In genomic region chr15:78923585-78923984, GRCm38 (mm10) we compare ENCODE assay signal across 9 mouse cellular contexts. TPM values are rescaled to one million over a fixed set of nuclear protein-coding genes. Genes with fewer than 3 reads are reported as not detected.
DNase-seq lines count a peak whose midpoint lies in the region; ATAC-seq and TF ChIP-seq lines count a peak whose summit lies in the region.
"Had no signal": no experiment of that assay in that cellular context is flagged by ENCODE, and none has a peak within 500 bp of the region (broad histone marks: within the 10 kb centered on the region; RNA-seq: fewer than 3 reads in every experiment).

No protein-coding gene starts in this region.

- no peak overlapping the region for H3K4me3 ChIP-seq in testis, adult 2 months (ENCODE audit: control insufficient read depth, low read depth, low read length)
- no peak overlapping the region for H3K4me3 ChIP-seq in embryonic facial prominence, embryonic 15.5 days (replicated peaks)
- H3K4me3 ChIP-seq in forebrain, embryonic 14.5 days (ENCODE audit: low read depth, low read length) = no peak overlapping the region

- TF ChIP-seq CTCF in testis, adult 2 months (IDR thresholded peaks at IDR 0.05; ENCODE audit: control insufficient read depth, insufficient read depth, insufficient replicate concordance, low read depth, low read length) = no peak

- H3K27ac ChIP-seq in testis, adult 2 months (ENCODE audit: control insufficient read depth, insufficient read depth, low read depth, low read length) = no peak overlapping the region
- H3K27ac ChIP-seq in embryonic facial prominence, embryonic 15.5 days (replicated peaks) = peak overlapping the region; percentile 66; the same call in 1 of the 2 replicates
- no peak overlapping the region for H3K27ac ChIP-seq in forebrain, embryonic 14.5 days (ENCODE audit: low read depth, low read length)

- no peaks in the 10 kb centered on the region for H3K27me3 ChIP-seq in testis, adult 2 months (ENCODE audit: control insufficient read depth, insufficient read depth, low read length)
- no peaks in the 10 kb centered on the region for H3K27me3 ChIP-seq in embryonic facial prominence, embryonic 15.5 days
- H3K27me3 ChIP-seq in forebrain, embryonic 14.5 days (replicated peaks; ENCODE audit: control insufficient read depth, insufficient read depth, low read length) = no peaks in the 10 kb centered on the region

- no peak overlapping the region for H3K4me2 ChIP-seq in embryonic facial prominence, embryonic 15.5 days (replicated peaks)
- no peak overlapping the region for H3K4me2 ChIP-seq in forebrain, embryonic 14.5 days (ENCODE audit: low read length)

- ATAC-seq in embryonic facial prominence, embryonic 15.5 days (ENCODE audit: insufficient number of reproducible peaks, low FRiP score, low TSS enrichment, low read depth) = no peak
- peak; percentile 60 for ATAC-seq in megakaryocyte, adult 5-6 weeks (ENCODE audit: poor library complexity, severe bottlenecking)
- ATAC-seq in forebrain, embryonic 14.5 days = no peak

- no peaks in the 10 kb centered on the region for H3K36me3 ChIP-seq in testis, adult 2 months (ENCODE audit: control insufficient read depth, insufficient read depth, low read length)
- H3K36me3 ChIP-seq in embryonic facial prominence, embryonic 15.5 days = peaks cover 7% of the 10 kb centered on the region
- peaks cover 10% of the 10 kb centered on the region for H3K36me3 ChIP-seq in forebrain, embryonic 14.5 days (ENCODE audit: control insufficient read depth, insufficient read depth, low read length)

- no peak for DNase-seq in testis, postnatal 10 days (ENCODE audit: low spot score)
- DNase-seq in layer of hippocampus, postnatal 10 days (ENCODE audit: low spot score in 2 of 2) = no peak
- no peak for DNase-seq in adrenal gland, postnatal 25 days
- DNase-seq in layer of hippocampus, postnatal 14 days (ENCODE audit: low spot score in 2 of 2) = no peak
- DNase-seq in forebrain, embryonic 14.5 days (ENCODE audit: low spot score) = no peak
- DNase-seq: heart, postnatal 14 days had no signal

- 0 out of 2 replicates have a peak, but pooled peaks have one; percentile 3 for TF ChIP-seq POLR2A in testis, adult 2 months (IDR thresholded peaks at IDR 0.05; ENCODE audit: control insufficient read depth, low read depth, low read length)

- 37% methylated on average over 6 of the region's 6 CpGs for WGBS in embryonic facial prominence, embryonic 15.5 days
- 76% methylated on average over 6 of the region's 6 CpGs for WGBS in forebrain, embryonic 14.5 days

- no peaks in the 10 kb centered on the region for H3K9me3 ChIP-seq in embryonic facial prominence, embryonic 15.5 days (replicated peaks)
- H3K9me3 ChIP-seq in forebrain, embryonic 14.5 days (replicated peaks; ENCODE audit: control insufficient read depth, low read length) = no peaks in the 10 kb centered on the region

- H3K4me1 ChIP-seq in testis, adult 2 months (ENCODE audit: control insufficient read depth, insufficient read depth, low read length) = peaks cover 26% of the 10 kb centered on the region
- peaks cover 43% of the 10 kb centered on the region for H3K4me1 ChIP-seq in embryonic facial prominence, embryonic 15.5 days
- H3K4me1 ChIP-seq in forebrain, embryonic 14.5 days (ENCODE audit: control insufficient read depth, insufficient read depth, low read length) = peaks cover 17% of the 10 kb centered on the region

- H3K9ac ChIP-seq in embryonic facial prominence, embryonic 15.5 days = no peak overlapping the region
- no peak overlapping the region for H3K9ac ChIP-seq in forebrain, embryonic 14.5 days (ENCODE audit: low read length)

RNA-seq across cellular contexts. Expression of gene Lgals1, which starts 2.9 kb away (rescaled TPM):
- 92.0 and 106 TPM in 2 replicates for polyA plus RNA-seq in testis, adult 2 months (2012; rRNA removed)
- polyA plus RNA-seq in embryonic facial prominence, embryonic 15.5 days (2015; fragmentation: Nextera tagmentation; extraction: Ambion mirVana) = 2,635 and 2,725 TPM in 2 replicates
- total RNA-seq in megakaryocyte, adult 5-6 weeks (2015) = 851 and 870 TPM in 2 replicates
- 1,185 and 1,205 TPM in 2 replicates for total RNA-seq in megakaryocyte, adult 5-6 weeks (2017)
- total RNA-seq in layer of hippocampus, postnatal 10 days (2021) = 10 to 100 TPM; 31.2 to 37.7 TPM
- total RNA-seq in adrenal gland, postnatal 25 days (2021) = 273 and 304 TPM in 2 replicates
- 10 to 100 TPM; 15.3 to 27.0 TPM for total RNA-seq in layer of hippocampus, postnatal 14 days (2021)
- polyA plus RNA-seq in forebrain, embryonic 14.5 days (2014; fragmentation: Nextera tagmentation; extraction: Ambion mirVana) = 89.0 and 98.0 TPM in 2 replicates

RNA-seq across cellular contexts. Expression of gene Pdxp, which starts 9.9 kb away (rescaled TPM):
- polyA plus RNA-seq in testis, adult 2 months (2012; rRNA removed) = 3.6 and 3.8 TPM in 2 replicates
- polyA plus RNA-seq in embryonic facial prominence, embryonic 15.5 days (2015; fragmentation: Nextera tagmentation; extraction: Ambion mirVana) = 17.3 and 19.9 TPM in 2 replicates
- 3.5 and 5.1 TPM in 2 replicates for total RNA-seq in megakaryocyte, adult 5-6 weeks (2015)
- total RNA-seq in megakaryocyte, adult 5-6 weeks (2017) = 2.1 and 2.6 TPM in 2 replicates
- 100 to 1,000 TPM; 135 to 139 TPM for total RNA-seq in layer of hippocampus, postnatal 10 days (2021)
- 5.0 and 6.0 TPM in 2 replicates for total RNA-seq in adrenal gland, postnatal 25 days (2021)
- total RNA-seq in layer of hippocampus, postnatal 14 days (2021) = 100 to 1,000 TPM; 141 to 146 TPM
- polyA plus RNA-seq in forebrain, embryonic 14.5 days (2014; fragmentation: Nextera tagmentation; extraction: Ambion mirVana) = 101 and 109 TPM in 2 replicates

RNA-seq across cellular contexts. Expression of gene Nol12, which starts 11.1 kb away (rescaled TPM):
- 40.7 and 44.6 TPM in 2 replicates for polyA plus RNA-seq in testis, adult 2 months (2012; rRNA removed)
- polyA plus RNA-seq in embryonic facial prominence, embryonic 15.5 days (2015; fragmentation: Nextera tagmentation; extraction: Ambion mirVana) = 52.7 and 53.7 TPM in 2 replicates
- 28.2 and 32.4 TPM in 2 replicates for total RNA-seq in megakaryocyte, adult 5-6 weeks (2015)
- total RNA-seq in megakaryocyte, adult 5-6 weeks (2017) = 12.6 and 16.0 TPM in 2 replicates
- total RNA-seq in layer of hippocampus, postnatal 10 days (2021) = 10 to 100 TPM; 43.0 to 43.2 TPM
- 42.7 and 44.0 TPM in 2 replicates for total RNA-seq in adrenal gland, postnatal 25 days (2021)
- total RNA-seq in layer of hippocampus, postnatal 14 days (2021) = 10 to 100 TPM; 35.9 to 36.1 TPM
- polyA plus RNA-seq in forebrain, embryonic 14.5 days (2014; fragmentation: Nextera tagmentation; extraction: Ambion mirVana) = 63.4 and 73.8 TPM in 2 replicates

RNA-seq across cellular contexts. Expression of gene Triobp, which starts 23.9 kb away (rescaled TPM):
- polyA plus RNA-seq in testis, adult 2 months (2012; rRNA removed) = 19.4 and 22.6 TPM in 2 replicates
- polyA plus RNA-seq in embryonic facial prominence, embryonic 15.5 days (2015; fragmentation: Nextera tagmentation; extraction: Ambion mirVana) = 54.6 and 61.4 TPM in 2 replicates
- total RNA-seq in megakaryocyte, adult 5-6 weeks (2015) = 99.4 and 106 TPM in 2 replicates
- total RNA-seq in megakaryocyte, adult 5-6 weeks (2017) = 36.6 and 41.5 TPM in 2 replicates
- 10 to 100 TPM; 26.4 to 28.9 TPM for total RNA-seq in layer of hippocampus, postnatal 10 days (2021)
- total RNA-seq in adrenal gland, postnatal 25 days (2021) = 113 and 114 TPM in 2 replicates
- 10 to 100 TPM; 19.3 to 21.1 TPM for total RNA-seq in layer of hippocampus, postnatal 14 days (2021)
- polyA plus RNA-seq in forebrain, embryonic 14.5 days (2014; fragmentation: Nextera tagmentation; extraction: Ambion mirVana) = 29.3 and 38.7 TPM in 2 replicates

RNA-seq across cellular contexts. Expression of gene Sh3bp1, which starts 24.0 kb away (rescaled TPM):
- 3.3 and 3.5 TPM in 2 replicates for polyA plus RNA-seq in testis, adult 2 months (2012; rRNA removed)
- 56.7 and 68.1 TPM in 2 replicates for polyA plus RNA-seq in embryonic facial prominence, embryonic 15.5 days (2015; fragmentation: Nextera tagmentation; extraction: Ambion mirVana)
- total RNA-seq in megakaryocyte, adult 5-6 weeks (2015) = 46.5 and 53.3 TPM in 2 replicates
- total RNA-seq in megakaryocyte, adult 5-6 weeks (2017) = 34.0 and 38.2 TPM in 2 replicates
- total RNA-seq in layer of hippocampus, postnatal 10 days (2021) = 10 to 100 TPM in 1 of 2 experiments, 1 to 10 TPM in 1; 8.6 to 12.1 TPM
- 6.1 and 8.8 TPM in 2 replicates for total RNA-seq in adrenal gland, postnatal 25 days (2021)
- total RNA-seq in layer of hippocampus, postnatal 14 days (2021) = 10 to 100 TPM; 16.1 to 16.8 TPM
- polyA plus RNA-seq in forebrain, embryonic 14.5 days (2014; fragmentation: Nextera tagmentation; extraction: Ambion mirVana) = 4.2 and 5.8 TPM in 2 replicates

Comparison
In these comparisons a context has a peak if more than half of its experiments do, and no peak if none do; other contexts are left out.
1. RNA of gene Pdxp, which starts 9.9 kb away (total RNA-seq): 141 to 146 TPM in layer of hippocampus, postnatal 14 days and 135 to 139 TPM in layer of hippocampus, postnatal 10 days; 5.0 to 6.0 TPM in adrenal gland, postnatal 25 days and 2.1 to 5.1 TPM in megakaryocyte, adult 5-6 weeks; every median in the first group is over 10 times any median in the second.